ENCODE assay signal across 8 mouse cellular contexts in the genomic region with DNA sequence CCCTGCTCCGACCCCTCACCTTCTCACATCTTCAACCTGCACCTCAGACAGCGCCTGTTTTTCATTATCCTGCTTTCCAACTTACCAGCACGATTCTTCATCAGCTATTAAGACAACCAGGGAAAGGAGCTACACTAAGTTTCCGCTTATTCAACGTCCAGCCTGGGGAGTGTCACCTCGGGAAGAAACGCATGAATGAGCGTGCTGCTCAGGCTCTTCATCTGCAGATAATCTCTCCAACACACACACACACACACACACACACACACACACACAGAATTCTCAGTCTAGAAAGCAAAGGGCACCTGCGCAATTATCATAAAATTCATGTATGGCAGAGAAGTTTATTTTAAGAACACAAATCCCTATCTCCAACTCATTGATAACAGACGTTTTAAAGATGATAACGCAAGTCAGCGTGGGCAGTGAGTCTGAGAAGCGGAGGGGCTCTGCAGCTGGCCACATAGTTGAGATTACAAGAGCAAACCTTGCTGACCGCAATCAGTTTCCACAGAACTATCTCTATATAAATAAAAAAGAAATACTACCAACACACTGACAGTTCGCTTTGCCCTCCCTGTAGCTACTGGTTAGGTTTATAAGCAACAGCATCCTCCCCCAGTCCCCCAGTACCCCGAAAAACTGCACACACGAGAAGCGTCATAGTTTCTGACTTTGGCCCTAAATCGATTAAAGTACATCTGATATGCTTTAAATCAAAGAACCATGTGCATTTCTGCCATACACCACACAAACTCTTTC. TPM values are rescaled to one million over a fixed set of nuclear protein-coding genes. Genes with fewer than 3 reads are reported as not detected.
DNase-seq lines count a peak whose midpoint lies in the region; ATAC-seq and TF ChIP-seq lines count a peak whose summit lies in the region.

No protein-coding gene starts in this region.

- H3K4me1 ChIP-seq in lung, adult 2 months (ENCODE audit: control insufficient read depth, insufficient read depth, low read length) = peaks cover 4% of the 10 kb centered on the region
- peaks cover 79% of the 10 kb centered on the region for H3K4me1 ChIP-seq in forebrain, embryonic 10.5 days
- no peaks in the 10 kb centered on the region for H3K4me1 ChIP-seq in intestine, postnatal 0 days (replicated peaks; ENCODE audit: control insufficient read depth, insufficient read depth, low read length)
- peaks cover 39% of the 10 kb centered on the region for H3K4me1 ChIP-seq in neural tube, embryonic 14.5 days (ENCODE audit: control insufficient read depth, insufficient read depth, low read length)

- H3K36me3 ChIP-seq in forebrain, embryonic 10.5 days (replicated peaks) = peaks cover 17% of the 10 kb centered on the region
- no peaks in the 10 kb centered on the region for H3K36me3 ChIP-seq in intestine, postnatal 0 days (ENCODE audit: control insufficient read depth, insufficient read depth)
- H3K36me3 ChIP-seq in neural tube, embryonic 14.5 days (ENCODE audit: control insufficient read depth, insufficient read depth, low read length) = no peaks in the 10 kb centered on the region

- no peaks in the 10 kb centered on the region for H3K27me3 ChIP-seq in forebrain, embryonic 10.5 days (ENCODE audit: poor library complexity, severe bottlenecking)
- H3K27me3 ChIP-seq in intestine, postnatal 0 days (replicated peaks; ENCODE audit: control insufficient read depth, insufficient read depth, low read length) = peaks cover 23% of the 10 kb centered on the region
- H3K27me3 ChIP-seq in neural tube, embryonic 14.5 days (ENCODE audit: control insufficient read depth, insufficient read depth, low read length) = no peaks in the 10 kb centered on the region; the same call in 1 of the 2 replicates

- no peak overlapping the region for H3K9ac ChIP-seq in intestine, postnatal 0 days (ENCODE audit: low read depth, low read length)
- peak overlapping the region; percentile 100 for H3K9ac ChIP-seq in neural tube, embryonic 14.5 days (replicated peaks; ENCODE audit: low read depth, low read length)

- WGBS in lung, adult 2 months = 39% methylated on average over 19 of the region's 19 CpGs
- WGBS in forebrain, embryonic 10.5 days = 52% methylated on average over 19 of the region's 19 CpGs
- 28% methylated on average over 19 of the region's 19 CpGs for WGBS in intestine, postnatal 0 days
- WGBS in neural tube, embryonic 14.5 days = 48% methylated on average over 19 of the region's 19 CpGs

- H3K4me2 ChIP-seq in intestine, postnatal 0 days (replicated peaks; ENCODE audit: low read depth) = peak overlapping the region; percentile 94
- H3K4me2 ChIP-seq in neural tube, embryonic 14.5 days (ENCODE audit: low read depth, low read length) = peak overlapping the region; percentile 89

- peak overlapping the region; percentile 51 for H3K4me3 ChIP-seq in lung, adult 2 months (replicated peaks; ENCODE audit: extremely low read depth, low read depth, low read length)
- H3K4me3 ChIP-seq in forebrain, embryonic 10.5 days = peak overlapping the region; percentile 70
- H3K4me3 ChIP-seq in intestine, postnatal 0 days (ENCODE audit: low read depth, low read length) = peak overlapping the region; percentile 57
- H3K4me3 ChIP-seq in neural tube, embryonic 14.5 days (ENCODE audit: low read depth, low read length) = peak overlapping the region; percentile 86

- no peak for ATAC-seq in intestine, postnatal 0 days
- no peak for ATAC-seq in neural tube, embryonic 14.5 days (ENCODE audit: low read depth)

- no peak for TF ChIP-seq CTCF in lung, adult 2 months (IDR thresholded peaks at IDR 0.05; ENCODE audit: insufficient read depth, low read length)
- TF ChIP-seq CTCF in intestine, postnatal 0 days (IDR thresholded peaks at IDR 0.05; ENCODE audit: low read depth) = no peak

- TF ChIP-seq POLR2A in lung, adult 2 months (IDR thresholded peaks at IDR 0.05; ENCODE audit: borderline replicate concordance, extremely low read depth, low read depth, low read length) = no peak

- no peak for DNase-seq in lung, adult 2 months
- no peak for DNase-seq in lung, postnatal 10 days
- DNase-seq in forebrain, embryonic 10.5 days (ENCODE audit: extremely low spot score, low spot score) = no peak
- DNase-seq in gastrocnemius, adult 18-20 months (ENCODE audit: low spot score) = no peak
- no peak for DNase-seq in layer of hippocampus, postnatal 14 days (ENCODE audit: low spot score in 2 of 2)
- no peak for DNase-seq in adrenal gland, postnatal 10 days

- H3K27ac ChIP-seq in forebrain, embryonic 10.5 days = peak overlapping the region; percentile 100
- no peak overlapping the region; the same call in 1 of the 2 replicates for H3K27ac ChIP-seq in intestine, postnatal 0 days (ENCODE audit: low read depth, low read length)
- H3K27ac ChIP-seq in neural tube, embryonic 14.5 days (ENCODE audit: low read depth, low read length) = peak overlapping the region; percentile 82

- H3K9me3 ChIP-seq in forebrain, embryonic 10.5 days = no peaks in the 10 kb centered on the region
- H3K9me3 ChIP-seq in intestine, postnatal 0 days (ENCODE audit: control insufficient read depth) = no peaks in the 10 kb centered on the region
- no peaks in the 10 kb centered on the region for H3K9me3 ChIP-seq in neural tube, embryonic 14.5 days (ENCODE audit: control insufficient read depth, low read length)

RNA-seq across cellular contexts. Expression of a gene that starts 1.8 kb away (rescaled TPM):
- polyA plus RNA-seq in lung, adult 2 months (2012; rRNA removed) = 19.2 and 24.3 TPM in 2 replicates
- polyA plus RNA-seq in forebrain, embryonic 10.5 days (2016; fragmentation: Nextera tagmentation; extraction: Ambion mirVana) = 2.1 and 2.4 TPM in 2 replicates
- 0.37 and 0.55 TPM in 2 replicates for polyA plus RNA-seq in intestine, postnatal 0 days (2015; fragmentation: Nextera tagmentation; extraction: Ambion mirVana)
- polyA plus RNA-seq in neural tube, embryonic 14.5 days (2014; fragmentation: Nextera tagmentation; extraction: Ambion mirVana) = 3.9 and 4.9 TPM in 2 replicates
- total RNA-seq in gastrocnemius, adult 18-20 months (2021) = 10 to 100 TPM; 25.0 to 28.4 TPM
- total RNA-seq in layer of hippocampus, postnatal 14 days (2021) = 10 to 100 TPM; 47.6 to 50.2 TPM
- 10 to 100 TPM in 1 of 2 experiments, 1 to 10 TPM in 1; 8.8 to 10.9 TPM for total RNA-seq in adrenal gland, postnatal 10 days (2021)
